Mouse (Mus musculus) hematopoietic stem cell, adult 5-6 weeks (primary cell): ENCODE measurements at regions not wholly inside any gene's neighbourhood (a gene's known extent, or its start where the extent isn't known, plus 50 kb on each side); places are given as distances from the start of the nearest gene placed in this dataset.

Experiments used
- ATAC-seq, 2 experiments: fragments of 125-278 bp in 1 of 2; replicated peaks in 1 of 2; 2 replicates each; pipeline ENCODE4 v1.8.0; 2016 to 2017; ENCODE audit warnings: inconsistent platforms in 2 of 2, mild to moderate bottlenecking in 2 of 2, moderate number of reproducible peaks in 2 of 2, low read depth in 1 of 2, moderate TSS enrichment in 1 of 2; ENCODE audit not compliant: low FRiP score in 2 of 2, poor library complexity in 2 of 2, severe bottlenecking in 2 of 2, insufficient read depth in 1 of 2, low TSS enrichment in 1 of 2

DNA sequence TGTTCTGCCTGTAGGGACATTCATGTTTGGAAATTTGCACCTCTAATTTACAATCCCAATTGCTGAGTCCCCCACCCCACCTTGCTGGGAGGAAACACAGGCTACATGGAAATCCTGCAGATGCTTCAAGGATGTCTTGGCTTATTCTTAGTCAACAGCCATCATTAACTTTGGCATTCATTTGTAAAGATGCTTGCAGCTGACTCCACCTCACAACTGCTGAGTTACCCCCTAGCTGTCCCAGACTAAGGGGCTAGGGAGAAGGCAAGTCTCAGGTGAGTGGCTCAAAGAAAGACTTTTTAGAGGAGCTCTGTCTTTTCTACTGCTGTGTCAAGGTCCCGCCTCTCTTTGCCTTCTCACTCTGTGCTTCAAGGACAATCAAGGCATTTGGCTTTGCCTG lies 160.7 kb upstream of the Arrdc4 start:
- no peak for ATAC-seq

DNA sequence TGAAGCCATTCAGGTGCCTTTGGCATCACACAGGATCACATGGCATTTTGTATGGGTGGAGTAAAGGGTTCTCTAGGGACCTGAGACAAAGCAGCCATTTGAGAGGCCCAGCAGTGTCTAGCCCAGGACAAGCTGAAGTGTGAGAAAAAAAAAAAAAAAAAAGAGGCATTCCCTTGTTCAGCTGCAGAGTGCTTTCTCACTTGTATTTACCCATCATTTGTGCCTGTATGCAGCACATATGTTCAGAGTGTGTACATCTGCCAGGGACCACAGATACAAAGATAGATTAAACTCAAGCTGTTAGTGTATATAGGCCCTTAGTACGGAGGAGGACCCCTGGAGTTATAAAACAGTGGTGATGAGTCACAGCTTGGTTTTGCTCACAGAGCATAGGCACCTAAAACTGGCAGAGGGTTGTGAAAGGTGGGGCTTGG lies 159.4 kb upstream of the Arrdc4 start:
- ATAC-seq = no peak

DNA sequence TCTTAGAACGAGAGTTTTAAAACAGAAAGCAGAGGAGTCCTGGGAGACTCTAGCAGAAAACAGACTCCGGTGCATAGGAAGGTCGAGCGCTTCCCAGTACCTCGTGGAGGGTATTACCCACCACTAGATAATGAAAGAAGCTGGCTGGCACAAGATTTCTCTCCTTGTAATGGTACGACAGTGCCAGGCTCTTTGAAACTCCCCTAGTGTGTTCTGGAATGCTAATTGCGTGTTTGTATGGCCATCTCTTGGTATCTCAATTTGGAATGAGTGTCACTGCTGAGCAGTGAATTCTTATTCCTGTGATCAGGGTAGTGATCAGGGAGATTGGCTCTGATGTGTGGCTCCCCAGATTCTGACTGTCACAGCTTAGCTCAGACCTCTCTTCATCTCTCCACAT lies 158.8 kb upstream of the Arrdc4 start:
- ATAC-seq = no peak

GRCm38 (mm10) chr7:68906771-68907395 lies 157.8 kb upstream of the Arrdc4 start:
- no peak for ATAC-seq

DNA sequence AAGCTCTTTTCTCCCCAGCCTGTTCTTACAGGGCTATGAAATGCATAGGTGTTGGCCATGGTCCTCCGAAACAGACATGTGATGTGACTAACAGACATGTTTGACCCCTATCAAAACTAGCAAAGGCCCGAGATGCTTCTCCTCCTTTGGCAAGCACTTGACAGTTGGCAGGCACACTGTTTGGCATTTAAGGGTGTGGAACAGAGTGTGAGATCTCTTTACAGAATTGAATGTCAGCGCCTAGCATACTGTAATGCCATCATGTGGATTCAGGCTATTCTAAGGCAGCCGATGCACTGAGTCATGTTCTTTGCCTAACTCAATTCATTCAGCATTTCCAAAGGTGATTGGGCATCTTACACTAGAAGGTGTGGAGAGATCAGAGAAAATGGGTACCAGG lies 156.8 kb upstream of the Arrdc4 start:
- no peak for ATAC-seq

DNA sequence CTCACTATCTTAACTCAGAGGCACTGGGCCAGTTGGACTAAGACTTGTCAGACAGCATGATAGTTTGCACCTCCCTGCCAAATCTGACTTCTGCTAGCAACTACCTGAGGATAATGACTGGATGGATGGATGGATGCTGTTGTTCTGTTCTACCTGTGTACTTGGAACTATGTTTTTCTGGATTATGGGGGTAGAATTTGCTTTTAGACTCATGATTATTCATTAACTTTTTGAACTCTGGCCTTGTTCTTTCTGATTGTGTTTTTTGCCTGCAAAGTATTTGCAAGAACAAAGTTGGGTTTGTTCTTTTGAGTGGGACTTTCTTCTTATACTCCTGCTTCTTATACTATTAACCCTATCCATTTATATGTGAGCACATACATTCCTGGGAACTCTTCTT lies 137.1 kb upstream of the Arrdc4 start:
- ATAC-seq = no peak

DNA sequence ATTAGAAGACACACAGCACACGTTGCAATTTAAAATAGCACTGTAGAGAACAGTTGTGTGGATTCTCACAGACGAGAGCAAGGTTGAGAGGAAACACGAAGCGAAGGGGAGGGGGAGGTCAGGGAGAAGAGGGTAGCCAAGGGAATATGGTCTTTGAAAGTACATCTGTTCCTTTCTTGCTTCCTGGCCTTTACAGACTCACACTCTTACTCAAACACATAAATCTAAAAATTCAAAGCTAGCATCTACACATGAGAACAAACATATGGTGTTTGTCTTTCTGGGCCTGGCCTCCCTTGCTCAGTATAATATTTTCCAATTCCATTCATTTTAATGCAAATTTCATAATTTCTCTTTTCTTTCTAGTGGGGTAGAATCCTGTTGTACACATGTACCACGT lies 124.0 kb upstream of the Arrdc4 start:
- ATAC-seq = no peak

DNA sequence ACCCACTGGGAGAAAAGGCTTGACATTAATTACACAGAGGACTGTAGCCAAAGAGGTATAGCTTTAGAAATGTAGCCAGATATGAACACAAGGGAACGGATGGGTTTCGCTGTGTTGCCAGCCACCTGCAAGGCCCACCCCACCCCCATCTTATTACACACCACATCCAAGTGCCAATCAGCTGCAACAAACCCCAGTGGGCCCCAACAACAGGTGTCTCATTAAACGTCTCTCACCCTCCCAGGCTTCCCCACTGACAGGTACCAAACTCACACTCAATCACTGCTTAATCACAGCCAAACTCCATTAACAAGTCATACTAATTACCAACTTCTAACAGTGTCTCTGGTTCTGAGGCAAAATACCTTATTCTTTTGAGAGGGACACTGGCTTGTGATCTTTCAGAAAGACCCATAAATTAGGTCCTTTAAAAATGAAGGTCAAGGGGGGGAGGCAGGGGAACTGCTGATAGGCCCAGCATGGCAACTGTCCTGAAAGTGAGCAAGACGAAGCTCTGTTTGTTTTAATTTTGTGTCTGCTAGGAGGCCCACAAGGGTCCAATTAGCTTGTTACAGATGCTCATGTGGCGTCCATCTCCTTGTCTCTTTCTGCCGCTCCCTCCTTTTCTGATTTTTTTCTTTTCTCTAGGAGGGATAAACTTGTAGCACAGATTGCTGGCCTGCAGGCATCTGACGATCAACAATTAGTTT lies 115.4 kb upstream of the Arrdc4 start:
- ATAC-seq = no peak

GRCm38 (mm10) chr7:68858471-68859210 lies 109.6 kb upstream of the Arrdc4 start:
- no peak for ATAC-seq

GRCm38 (mm10) chr7:68851981-68852575 lies 103.0 kb upstream of the Arrdc4 start:
- ATAC-seq = no peak

DNA sequence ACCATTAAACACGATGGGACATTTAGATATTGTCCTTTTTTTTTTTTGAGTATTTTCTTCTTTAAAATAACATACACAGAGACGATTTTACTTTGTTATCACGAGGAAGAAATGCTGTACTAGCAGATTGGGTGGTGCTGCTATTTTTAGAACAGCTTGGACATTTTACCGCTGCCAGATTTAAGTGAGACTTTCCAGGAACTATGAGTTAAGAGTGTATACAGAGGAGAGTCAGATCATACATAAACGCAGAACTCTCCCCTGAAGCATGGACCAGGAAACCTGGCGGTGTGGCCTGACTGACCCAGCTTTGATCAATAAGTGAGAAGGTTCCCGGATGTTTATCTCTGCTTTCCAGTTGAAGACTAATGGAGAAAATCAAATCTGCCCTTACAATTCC lies 95.6 kb upstream of the Arrdc4 start:
- ATAC-seq = no peak

GRCm38 (mm10) chr7:68843374-68843773 lies 94.3 kb upstream of the Arrdc4 start:
- no peak for ATAC-seq

GRCm38 (mm10) chr7:68833977-68834791 lies 85.1 kb upstream of the Arrdc4 start:
- ATAC-seq = peak; percentile 57 to 79

- no peak for ATAC-seq
These were observed 84.5 kb upstream of the Arrdc4 start for GRCm38 (mm10) chr7:68833517-68833916.

GRCm38 (mm10) chr7:68829861-68830260 lies 80.8 kb upstream of the Arrdc4 start:
- ATAC-seq = peak; percentile 75 to 87

- no peak for ATAC-seq
These were observed 75.4 kb upstream of the Arrdc4 start for GRCm38 (mm10) chr7:68824399-68824798.

DNA sequence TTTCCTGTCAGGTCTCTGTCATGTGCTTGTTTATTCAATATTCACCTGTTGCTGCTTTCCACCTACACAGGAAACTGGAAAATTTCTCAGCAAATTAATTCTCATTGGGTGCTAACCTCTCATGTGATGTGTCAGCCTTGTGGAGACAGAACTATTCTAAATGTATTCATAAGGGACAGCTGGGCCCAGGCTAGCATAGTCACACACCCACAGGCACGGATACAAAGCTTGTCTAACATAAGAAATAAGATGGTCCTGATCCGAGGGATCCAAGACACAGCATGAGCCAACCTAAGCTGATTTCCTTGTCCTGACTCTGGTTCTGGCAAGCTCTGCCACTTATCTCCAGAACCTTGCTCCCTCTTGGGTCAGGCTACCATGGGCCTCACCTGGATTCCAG lies 74.6 kb upstream of the Arrdc4 start:
- no peak for ATAC-seq
